Mouse (Mus musculus) CH12.LX (cell line): ENCODE measurements around the gene Tpcn1.

Experiments
- BHLHE40 ChIP-seq: IDR thresholded peaks from 2 replicates; pipeline ENCODE4 v1.6.1; 2011; ENCODE audit warnings: mild to moderate bottlenecking, low read depth, low read length, improper control_type of control experiment
- CHD1 ChIP-seq: IDR thresholded peaks from 2 replicates; pipeline ENCODE4 v1.6.1; 2012; ENCODE audit warnings: low read depth, low read length, improper control_type of control experiment, inconsistent platforms
- CTCF ChIP-seq, 2 experiments: IDR thresholded peaks in 1 of 2; conservative IDR thresholded peaks in 1 of 2; 2 replicates each; pipeline ENCODE4 v1.5.1; 2011 to 2012; ENCODE audit warnings: low read depth in 2 of 2, low read length in 2 of 2, improper control_type of control experiment in 1 of 2, inconsistent platforms in 1 of 2, mild to moderate bottlenecking in 1 of 2, moderate library complexity in 1 of 2
- EP300 ChIP-seq: IDR thresholded peaks from 2 replicates; pipeline ENCODE4 v1.6.1; 2011; ENCODE audit warnings: low read length, improper control_type of control experiment
- ETS1 ChIP-seq: conservative IDR thresholded peaks from 2 replicates; pipeline ENCODE4 v1.6.1; 2012; ENCODE audit warnings: low read depth, mild to moderate bottlenecking, inconsistent platforms, low read length, improper control_type of control experiment, moderate library complexity
- MYC ChIP-seq: IDR thresholded peaks from 2 replicates; pipeline ENCODE4 v1.6.1; 2011; ENCODE audit warnings: low read depth, mild to moderate bottlenecking, improper control_type of control experiment, low read length
- POLR2AphosphoS2 ChIP-seq: IDR thresholded peaks from 2 replicates; pipeline ENCODE4 v1.6.1; 2011; ENCODE audit warnings: low read depth, low read length, improper control_type of control experiment
- RAD21 ChIP-seq: IDR thresholded peaks from 2 replicates; pipeline ENCODE4 v1.6.1; 2011; ENCODE audit warnings: low read depth, mild to moderate bottlenecking, low read length, improper control_type of control experiment, moderate library complexity
- RCOR1 ChIP-seq: conservative IDR thresholded peaks from 2 replicates; pipeline ENCODE4 v1.6.1; 2012; ENCODE audit warnings: low read depth, mild to moderate bottlenecking, inconsistent platforms, low read length, improper control_type of control experiment
- USF1 ChIP-seq: IDR thresholded peaks from 2 replicates; pipeline ENCODE4 v1.6.1; 2014; ENCODE audit warnings: low read depth, mild to moderate bottlenecking, inconsistent platforms, low read length, improper control_type of control experiment
- ZC3H11A ChIP-seq: IDR thresholded peaks from 2 replicates; pipeline ENCODE4 v1.6.1; 2012; ENCODE audit warnings: low read depth, mild to moderate bottlenecking, inconsistent platforms, low read length, improper control_type of control experiment

DNA sequence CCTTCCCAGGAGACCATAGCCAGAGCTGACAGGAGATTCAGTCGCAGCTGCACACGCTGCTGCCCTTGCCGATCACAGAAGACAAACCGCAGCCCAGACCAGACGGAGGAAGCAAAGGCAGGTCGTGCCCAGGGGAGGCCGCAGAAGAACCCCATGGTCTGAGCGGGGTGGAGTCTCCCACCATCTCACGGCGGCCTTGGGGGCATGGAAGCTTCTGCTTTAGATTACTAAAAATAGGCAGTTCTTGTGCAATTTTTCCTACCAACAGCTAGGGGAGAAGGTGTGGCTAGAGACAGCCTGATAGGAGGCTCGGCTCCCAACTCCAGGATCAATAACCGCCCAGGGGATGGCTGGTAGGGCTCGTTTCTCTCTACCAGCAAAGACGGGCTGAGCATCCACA is 29.7 kb downstream of the Tpcn1 start:
- TF ChIP-seq USF1 = no peak
- no peak for TF ChIP-seq RCOR1
- no peak for TF ChIP-seq ETS1
- no peak for TF ChIP-seq CHD1
- TF ChIP-seq ZC3H11A = no peak
- TF ChIP-seq EP300 = no peak
- TF ChIP-seq CTCF (conservative IDR thresholded peaks at IDR 0.05 in 1 of 2, IDR thresholded peaks at IDR 0.05 in 1 of 2; ENCODE audit: low read depth in 2 of 2, low read length in 2 of 2) = no peak
- TF ChIP-seq MYC = no peak
- TF ChIP-seq POLR2AphosphoS2 = no peak
- no peak for TF ChIP-seq RAD21
- no peak for TF ChIP-seq BHLHE40
